Mouse (Mus musculus) lung, postnatal 10 days (tissue): ENCODE results near the gene Slc35b4.

Experiments used
- DNase-seq: peaks from one replicate; pipeline ENCODE4 v3.0.0; 2021

Slc35b4 gene

DNA sequence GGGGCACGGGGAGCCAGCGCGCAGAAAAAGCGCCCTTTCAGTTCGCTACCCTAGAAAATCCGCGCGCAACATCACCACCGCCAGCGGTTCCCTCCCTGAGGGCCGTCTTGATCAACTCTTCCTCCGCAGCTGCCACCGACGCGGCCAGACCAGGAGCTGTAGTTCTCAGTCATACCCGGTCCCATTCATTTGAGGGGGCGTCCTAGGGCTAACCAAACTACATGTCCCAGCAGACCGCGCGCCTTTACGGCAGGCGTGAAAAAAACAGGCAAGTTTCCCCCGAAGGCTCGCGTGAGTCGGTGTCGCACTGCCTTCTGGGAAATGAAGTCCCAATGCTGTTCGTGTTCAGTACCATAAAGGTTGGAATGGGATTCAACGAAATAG, at the start of gene Slc35b4:
TSS of gene Slc35b4 (minus strand) at position 248 of the 384 bp plus-strand sequence.
- DNase-seq, result peak; percentile 97

DNA sequence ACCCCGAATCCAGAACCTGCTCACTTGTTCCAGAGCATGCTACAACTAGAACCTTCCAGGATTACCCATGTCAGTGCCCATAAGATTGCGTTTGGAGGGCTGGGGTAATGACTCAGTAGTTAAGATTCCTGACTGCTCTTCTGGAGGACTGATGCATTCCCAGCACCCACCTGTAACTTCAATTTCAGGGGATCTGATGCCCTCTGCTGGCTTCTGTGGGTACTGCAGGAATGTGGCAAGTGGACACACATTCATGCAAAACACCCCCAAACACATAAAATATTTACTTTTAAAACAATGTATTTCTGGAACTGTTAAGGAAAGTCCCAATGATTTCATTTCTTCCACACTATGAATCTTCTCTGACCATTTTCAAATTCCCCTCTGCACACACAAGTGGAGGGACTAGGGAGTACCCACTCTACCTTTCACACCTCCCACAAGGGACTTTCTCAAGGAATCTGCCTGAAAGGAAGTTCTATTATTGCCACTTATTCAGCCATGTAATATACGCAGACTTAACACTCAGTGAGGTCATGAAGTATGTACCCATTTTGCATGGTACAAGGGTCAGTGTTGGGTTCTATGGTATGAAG, 48.2 kb upstream of the Slc35b4 start:
- no peak for DNase-seq

DNA sequence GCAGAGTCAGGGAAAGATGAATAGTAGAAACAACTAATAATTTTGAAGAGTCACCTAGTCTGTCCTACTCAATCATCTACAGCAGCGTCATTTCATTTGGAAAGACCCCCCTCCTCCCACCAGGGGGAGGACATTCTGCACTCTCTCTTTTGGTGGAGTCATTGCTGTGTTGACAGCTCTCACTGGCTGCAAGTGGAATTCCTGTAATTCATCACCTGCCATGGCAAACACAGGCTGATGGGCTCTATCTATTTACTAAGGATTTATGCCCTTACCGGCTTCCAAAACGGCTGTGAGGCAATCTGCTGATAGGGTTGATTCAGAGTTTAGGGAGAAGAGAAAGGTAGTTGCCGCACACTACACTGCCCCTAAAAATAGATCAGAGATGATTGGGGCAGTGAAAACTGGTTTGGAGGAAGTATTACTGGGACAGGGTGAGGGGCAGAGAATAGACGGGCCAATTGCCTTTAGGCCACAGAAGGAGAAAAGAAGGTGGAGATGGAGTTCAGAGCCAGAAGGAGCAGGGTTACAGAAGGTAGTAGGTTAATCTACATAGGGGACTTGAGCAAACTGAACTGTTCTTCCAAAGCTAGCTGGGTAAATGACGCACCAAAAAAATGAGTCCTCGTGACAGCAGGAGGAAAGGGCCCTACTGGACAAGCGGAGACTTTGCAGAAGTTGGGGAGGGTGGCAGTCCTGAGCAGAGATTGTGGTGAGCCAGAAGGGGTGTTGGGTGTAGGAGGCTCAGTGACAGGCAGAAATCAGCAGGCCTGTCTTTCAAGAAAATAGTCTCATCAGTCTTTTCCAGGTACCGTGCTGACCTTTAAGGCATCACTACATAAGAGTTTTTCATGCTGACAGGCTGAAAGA, 39.8 kb upstream of the Slc35b4 start:
- no peak for DNase-seq

DNA sequence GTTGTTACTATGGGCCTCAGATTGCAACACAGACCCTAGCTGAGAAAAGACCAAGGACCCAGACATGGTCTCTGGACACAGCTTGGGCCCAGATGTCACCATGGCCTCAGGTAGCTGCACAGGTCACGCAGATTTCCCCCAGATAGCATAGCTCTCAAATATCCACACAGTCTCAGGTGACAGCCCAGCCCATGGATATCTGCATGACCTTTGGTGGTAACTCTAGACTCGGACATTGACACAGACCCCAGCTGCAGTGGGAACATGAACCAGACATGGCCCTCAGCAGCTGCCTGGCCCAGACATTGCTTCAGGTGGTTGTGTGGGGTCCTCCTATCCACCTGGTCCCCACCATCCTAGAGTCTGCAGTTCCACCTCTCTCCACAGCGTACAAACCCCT, 28.8 kb upstream of the Slc35b4 start:
- DNase-seq, result no peak

DNA sequence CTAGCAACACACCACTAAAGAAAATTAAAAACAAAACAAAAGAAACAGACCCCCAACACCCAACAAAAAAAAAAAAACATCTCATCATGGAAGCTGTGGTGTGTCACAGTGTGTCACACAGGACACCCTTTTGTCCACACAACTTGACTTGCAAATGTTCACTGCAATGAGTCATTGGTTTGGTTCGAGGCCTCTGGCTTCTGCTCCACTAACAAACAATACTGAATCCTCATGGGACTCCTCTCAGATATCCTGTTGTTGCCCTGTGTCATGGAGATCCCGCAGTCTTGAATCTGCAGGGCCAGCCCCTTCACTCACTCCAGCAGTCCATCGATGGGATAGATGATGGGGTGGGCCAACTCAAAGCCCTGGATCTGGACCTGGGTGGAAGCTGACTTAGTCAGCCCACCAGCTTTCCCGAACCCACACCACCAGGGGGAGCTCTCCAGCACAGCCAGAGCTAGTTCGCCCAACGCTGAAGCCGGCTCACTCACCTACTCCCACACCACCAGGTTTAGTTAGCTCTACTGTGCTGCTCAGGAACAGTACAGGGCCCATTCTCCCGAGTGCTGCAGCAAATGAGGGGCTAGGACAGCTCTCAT, 28.2 kb upstream of the Slc35b4 start:
- DNase-seq, result peak; percentile 36

DNA sequence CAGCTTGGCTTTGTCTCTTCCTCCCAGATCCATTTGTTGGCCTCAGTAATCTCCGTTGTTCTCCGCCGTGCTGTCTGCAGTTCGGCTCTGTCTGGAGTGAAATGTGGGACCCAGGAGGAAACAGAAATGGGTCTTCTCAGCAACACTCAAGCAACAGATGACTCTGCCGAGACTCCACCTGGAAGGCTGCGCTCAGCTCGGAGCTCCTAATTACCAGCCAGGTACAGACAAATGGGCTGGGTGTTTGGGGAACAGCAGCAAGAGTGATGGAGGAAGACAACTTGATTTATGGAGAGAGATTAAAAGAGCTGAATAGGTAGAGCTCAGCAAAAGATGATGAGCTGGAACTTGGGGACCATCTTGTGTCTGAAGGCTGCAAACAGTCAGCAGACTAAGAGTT, 26.6 kb upstream of the Slc35b4 start:
- DNase-seq, result no peak

DNA sequence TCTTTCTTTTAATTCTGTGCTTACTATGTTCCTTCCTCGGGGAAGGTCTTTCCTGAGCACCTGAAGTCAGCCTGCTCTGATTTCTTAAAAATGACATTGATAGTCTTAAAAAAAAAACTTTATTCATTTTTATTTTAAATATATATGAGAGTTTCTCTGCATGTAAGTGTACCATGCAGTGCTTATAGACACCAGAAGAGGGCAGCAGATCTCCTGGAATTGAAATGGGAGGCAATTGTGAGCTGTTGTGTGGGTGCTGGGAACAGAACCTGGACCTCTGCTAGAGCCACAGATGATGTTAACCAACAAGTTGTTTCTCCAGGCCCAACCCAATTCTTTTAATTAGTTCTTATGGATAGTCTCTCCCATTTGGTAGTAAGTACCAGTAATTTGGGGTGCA, 18.1 kb upstream of the Slc35b4 start:
- no peak for DNase-seq

DNA sequence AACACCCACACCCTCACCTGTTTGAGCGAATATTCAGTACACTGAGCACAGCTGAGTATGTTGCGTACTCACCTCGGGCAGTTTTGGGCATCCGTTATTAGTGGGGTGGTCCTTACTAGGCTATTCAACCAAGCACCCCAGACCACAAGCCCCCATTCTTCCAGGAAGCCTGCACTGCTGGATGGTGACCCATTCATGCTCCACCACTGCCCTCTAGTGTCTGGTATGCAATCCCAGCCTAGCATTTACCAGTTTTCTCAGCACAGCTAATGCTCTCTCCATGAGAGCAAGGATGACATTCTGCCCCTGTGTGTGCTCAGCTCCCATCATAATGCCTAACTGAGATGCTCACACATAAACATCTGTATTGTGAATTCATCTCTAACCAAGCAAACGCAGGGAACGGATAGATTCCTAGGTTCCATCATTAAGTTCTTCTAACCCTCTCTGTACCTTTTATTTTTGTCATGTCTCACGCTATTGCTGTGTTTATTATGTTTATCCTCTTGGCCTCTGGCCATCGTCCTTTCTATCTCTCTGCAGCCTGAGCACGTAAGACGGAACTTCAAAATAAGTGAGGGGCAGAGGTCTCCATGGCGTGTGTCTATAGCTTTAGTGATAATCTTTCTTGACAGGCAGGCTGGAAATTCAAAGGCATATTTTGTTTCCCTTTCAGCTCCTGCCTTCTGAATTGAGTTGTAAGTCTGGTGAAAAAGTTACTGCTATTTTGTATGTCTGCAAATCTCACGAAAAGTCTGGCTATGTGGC, 17.0 kb upstream of the Slc35b4 start:
- DNase-seq, result peak; percentile 79

DNA sequence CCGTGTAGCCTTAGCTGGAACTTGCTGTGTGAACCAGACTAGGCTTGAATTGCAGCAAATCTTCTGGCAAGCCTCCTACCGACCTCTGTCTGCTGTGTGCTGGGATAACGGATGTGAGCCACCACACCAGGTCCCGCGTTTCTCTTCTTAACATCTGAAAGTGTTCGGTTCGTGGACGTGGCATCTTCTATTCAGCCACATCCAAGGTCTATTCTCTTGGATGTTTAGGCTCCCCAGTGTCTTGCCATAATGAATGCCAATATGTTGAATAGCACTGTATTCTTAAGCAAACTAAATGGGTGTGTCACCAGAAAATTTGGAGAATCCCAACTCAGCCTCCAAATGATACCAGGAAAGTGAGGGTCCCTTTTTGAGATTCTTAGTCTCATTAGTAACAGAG, 14.5 kb upstream of the Slc35b4 start:
- DNase-seq, result no peak

DNA sequence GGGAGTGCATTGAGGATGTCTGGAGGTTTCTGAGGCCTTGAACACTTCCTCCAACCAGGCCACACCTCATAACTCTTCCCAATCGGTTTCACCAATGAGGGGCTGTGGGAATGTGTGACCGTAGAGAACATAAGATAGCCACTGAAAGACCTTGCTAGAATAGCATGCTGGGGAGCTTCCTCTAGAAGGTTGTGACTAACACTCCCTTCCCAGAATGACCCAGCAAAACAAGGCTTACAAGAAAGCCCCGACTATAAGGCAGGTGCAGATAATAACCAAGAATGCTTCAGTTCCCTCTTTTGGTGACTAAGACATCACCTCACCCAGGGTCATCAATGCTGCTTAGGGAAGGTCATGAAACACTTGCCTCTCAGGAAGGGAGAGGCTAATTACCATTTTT, 12.6 kb upstream of the Slc35b4 start:
- DNase-seq, result no peak

DNA sequence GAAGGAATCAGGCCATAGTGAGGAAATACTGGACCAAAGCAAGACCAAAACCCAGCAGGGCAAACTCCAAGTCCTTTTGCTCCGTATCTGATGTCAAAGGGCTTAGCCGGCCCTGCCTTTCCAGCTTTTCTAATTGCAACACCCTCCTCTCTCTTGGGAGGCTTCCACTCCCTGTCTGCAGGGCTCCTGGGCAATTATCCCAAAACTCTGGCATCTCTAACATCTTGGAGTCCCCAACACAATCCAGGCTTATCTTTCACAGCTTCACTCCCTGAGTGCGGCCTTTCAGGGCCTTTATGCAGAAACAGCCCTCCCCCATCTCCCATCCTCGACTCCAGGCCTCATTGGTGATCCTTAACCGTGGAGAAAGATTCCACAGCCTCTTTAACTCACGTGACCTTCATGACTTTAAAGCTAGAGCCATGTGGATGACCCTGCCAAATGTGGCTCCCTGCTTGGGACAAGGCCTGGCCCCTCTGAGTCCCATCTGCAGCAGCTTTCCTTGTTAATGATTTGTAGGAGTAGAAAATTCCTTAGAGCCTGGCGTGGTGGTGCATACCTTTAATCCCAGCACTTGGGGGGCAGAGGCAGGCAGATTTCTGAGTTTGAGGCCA, 11.2 kb upstream of the Slc35b4 start:
- DNase-seq, result peak; percentile 17

DNA sequence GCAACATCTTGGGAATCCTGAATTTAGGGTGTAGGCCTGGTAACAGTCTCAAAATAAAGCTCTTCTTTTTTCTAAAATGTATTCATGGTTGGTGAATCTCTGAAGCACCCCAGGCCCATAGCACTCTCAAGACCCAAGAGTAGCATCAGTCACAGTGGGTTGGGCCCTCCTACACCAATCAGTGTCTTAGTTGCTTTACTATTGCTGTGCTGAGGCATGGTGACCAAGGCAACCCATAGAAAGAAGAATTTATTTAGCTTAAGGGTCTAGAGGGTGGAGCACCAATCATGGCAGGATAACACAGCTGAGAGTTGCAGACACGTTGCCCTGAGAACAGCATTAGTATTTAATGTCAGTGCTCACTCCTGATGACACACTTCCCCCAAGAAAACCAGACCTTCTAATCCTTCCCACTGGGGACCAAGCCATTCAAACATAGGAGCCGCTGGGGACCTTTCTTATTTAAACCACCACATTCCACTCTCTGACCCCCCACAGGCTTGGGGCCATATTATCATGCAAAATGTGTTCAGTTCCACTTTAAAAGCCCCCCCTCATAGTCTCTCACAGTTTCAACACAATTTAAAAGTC, 10.5 kb upstream of the Slc35b4 start:
- DNase-seq, result no peak

DNA sequence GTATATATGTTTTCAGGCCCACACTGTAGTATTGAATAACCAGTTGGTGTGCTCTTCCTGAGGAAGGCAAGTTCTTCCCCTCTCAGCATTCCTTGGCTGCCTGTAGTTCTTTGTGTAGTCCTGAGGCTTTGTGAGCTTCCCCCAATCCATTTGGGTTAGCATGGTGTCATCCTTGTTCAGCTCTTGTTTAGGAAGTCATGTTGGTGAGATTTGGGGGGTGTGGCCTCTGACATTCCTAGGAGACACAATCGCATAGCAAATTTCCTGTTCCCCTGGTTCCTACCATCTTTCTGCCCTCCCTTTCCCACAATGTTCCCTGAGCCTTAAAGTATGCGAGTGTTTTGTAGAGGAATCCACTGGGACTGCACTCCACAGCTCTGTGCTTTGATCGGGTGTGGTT, 6.4 kb upstream of the Slc35b4 start:
- DNase-seq, result no peak

DNA sequence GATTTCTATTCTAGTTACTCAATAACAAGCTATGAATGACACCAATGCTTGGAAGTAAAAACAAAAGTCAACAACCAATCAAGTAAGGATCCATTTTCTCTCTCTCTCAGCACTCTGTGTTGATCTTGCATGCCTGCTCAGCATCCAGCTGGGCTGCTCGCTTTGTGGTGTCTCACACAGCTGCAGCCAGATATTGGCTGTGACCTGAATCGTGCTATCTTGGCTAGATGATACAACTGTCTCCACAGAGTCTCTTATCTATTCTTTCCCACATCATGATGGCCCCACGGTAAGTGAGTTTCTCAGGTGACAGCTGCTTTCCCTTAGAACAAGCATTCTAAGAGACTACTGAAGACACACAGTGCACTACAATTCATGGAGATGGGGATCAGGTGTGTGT, 5.0 kb upstream of the Slc35b4 start:
- no peak for DNase-seq

DNA sequence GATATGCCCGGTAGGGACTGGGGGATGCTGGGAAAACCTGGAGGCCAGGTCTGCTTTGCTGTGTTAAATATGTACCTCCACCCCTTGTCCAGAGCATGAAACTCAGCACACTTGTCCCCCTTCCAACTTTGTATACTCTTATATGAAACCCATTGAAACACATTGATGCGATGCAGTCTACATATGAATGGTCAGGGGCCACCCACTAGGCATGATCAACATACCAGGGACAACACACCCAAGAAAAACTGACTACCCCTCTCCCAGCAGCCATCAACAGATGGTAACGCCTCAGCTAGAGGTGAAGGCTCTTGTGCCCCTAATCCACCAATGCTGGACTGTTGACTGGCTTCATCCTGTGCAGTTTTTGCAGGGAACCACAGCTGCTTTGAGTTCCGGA, 3.0 kb upstream of the Slc35b4 start:
- no peak for DNase-seq

DNA sequence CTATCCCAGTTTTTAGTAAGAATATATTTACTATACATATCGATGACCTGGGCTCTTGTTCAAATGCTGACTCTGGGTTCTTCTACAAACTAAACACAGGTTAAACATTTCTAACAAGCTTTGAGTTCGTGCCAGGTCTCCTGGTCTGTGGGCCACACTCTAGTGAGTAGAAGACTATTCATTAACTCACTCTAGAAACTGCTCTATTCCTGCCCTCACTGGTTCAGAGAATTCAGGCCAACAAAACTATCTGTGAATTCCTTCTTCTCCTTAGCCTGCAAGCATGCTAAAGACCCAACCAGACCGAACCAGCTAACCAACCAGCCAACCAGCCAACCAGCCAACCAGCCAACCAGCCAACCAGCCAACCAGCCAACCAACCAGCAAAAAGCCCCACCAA, 2.1 kb upstream of the Slc35b4 start:
- no peak for DNase-seq

DNA sequence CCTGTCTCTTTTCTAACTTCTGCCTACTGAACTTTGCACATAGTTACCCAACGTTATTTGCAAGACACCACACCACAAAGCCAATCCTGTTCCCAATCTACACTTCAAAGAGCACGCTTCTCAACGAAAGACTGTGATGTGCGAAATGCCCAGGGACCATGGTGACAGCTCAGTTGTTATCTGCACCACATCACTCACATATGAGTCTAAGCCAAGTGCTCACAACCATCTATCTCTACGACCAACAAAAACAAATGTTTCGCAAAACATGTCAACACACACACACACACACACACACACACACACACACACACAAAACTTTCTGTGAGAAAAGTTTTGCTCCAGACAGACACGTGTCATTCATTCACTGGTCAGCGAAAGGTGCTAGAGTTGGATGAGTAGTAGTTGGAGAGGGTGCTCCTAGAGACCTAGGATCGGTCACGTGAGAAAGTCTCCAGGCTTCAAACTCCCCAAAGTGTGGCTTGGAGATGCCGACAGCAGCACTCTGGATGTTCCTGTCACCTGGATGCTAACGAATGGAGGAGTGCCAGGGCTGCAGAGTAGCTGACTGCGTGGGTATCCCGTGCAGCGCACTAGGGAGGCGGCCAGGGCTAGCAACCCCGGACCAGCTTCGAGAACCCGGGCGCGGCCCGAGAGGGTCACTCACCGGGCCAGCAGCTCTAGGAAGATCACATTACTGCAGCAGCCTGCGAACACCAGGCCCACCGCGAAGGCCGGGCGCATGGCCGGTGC, 624 bp downstream of the Slc35b4 start:
- no peak for DNase-seq

DNA sequence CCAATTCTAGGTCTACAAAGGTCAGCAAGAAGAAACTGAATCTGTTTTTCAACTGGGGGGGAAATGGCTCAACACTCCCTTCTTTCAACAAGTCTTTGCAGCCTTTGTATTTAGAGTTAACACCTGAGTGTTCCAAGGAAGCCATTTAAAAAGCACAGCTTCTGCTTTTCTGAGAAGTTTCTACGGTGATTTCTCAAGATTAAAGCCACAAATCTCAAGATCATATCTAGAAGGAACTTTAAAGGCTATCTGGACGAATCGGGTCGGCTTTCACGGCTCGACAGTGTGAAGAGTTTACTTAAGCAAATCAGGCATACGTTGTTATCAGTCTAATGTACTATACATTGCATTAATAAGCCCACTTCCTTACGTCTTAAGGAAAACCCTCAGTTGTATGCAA, 2.2 kb downstream of the Slc35b4 start:
- no peak for DNase-seq

DNA sequence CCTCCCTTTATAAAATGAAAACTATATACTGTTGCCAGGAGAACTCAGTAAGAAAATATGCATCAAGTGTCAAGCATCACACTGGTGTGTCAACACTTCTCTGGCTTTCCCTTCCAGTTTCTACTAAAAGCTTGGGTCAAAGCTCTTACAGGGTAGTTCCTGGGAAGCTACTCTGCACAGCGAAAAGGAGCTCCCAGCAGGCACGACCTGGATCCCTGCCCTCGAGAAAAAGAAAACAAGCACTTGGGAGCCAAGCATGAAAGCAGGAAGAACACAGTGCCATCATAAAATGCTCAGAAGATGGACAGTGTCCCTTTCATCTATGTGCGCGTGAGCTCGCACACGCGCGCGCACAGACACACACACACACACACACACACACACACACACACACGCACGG, 3.7 kb downstream of the Slc35b4 start:
- no peak for DNase-seq

DNA sequence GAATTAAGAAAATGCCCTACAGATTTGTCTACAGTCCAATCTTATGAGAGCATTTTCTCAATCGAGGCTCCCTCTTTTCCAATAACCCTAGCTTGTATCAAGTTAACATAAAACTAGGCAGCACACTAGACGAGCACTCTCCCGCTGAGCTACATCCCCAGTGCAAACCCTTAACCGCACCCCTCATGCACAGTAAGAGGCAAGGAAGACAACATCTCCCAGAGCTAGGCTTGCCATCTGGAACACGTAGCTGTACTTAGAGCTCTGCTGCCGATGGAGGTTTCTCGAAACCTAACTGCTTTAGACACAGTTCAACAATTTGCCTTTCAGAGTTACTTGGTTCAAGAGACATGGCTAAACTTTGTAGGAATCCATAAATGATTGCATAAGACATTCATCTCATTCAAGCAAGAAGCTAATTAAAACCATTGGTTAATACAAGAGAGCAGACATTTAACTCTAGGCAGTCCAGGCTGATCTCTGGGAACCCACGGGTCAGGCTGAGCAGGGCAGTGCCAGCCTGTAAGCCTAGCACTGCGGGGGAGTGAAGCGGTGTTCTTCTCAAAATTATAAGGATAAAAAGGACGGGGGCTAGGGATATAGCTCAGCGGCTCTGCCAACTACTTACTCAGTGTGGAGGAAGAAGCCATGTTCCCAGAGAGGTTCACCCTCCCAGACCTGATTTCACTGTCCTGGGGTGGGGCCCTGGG, 5.0 kb downstream of the Slc35b4 start:
- DNase-seq, result no peak

DNA sequence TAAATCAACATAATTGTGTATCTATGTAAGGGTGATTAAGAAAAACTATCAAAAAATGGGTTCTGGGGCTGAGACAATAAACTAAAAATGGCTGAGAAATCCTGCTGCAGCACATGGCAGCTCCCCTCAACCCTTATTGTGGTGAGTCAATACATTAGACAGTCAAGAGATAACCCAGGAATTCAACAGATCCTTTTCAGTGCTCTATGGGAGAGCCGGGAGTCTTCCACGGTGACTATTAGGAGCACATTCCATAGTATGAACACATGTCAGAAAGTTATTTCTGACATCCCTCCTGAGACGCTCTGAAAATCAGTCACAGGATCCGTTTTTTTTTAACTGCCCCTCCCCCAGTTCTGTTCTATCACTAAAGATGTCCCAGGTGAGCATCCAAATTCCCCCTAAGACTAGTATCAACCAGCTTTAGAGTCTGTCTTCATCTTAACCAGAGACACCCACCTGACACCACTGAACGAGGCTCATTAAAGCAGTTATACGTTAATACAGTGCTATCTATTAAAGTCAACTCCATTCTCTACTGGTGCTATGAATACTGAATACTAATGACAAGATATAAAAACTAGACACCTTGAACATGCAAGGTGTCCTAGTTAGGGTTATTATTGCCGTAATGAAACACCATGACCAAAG, 5.9 kb downstream of the Slc35b4 start:
- DNase-seq, result no peak
